Mouse (Mus musculus) cerebellum, adult 9-11 months (tissue): ENCODE results near the gene Ptov1.
A peak's percentile ranks its signal among the peaks of the same experiment; 100 is the strongest.

Source experiments
- DNase-seq: peaks from one replicate; pipeline ENCODE4 v3.0.0; 2022

Ptov1 gene

GRCm38 (mm10) chr7:44857905-44858304, 11.7 kb downstream of the Ptov1 start:
- peak; percentile 74 for DNase-seq

GRCm38 (mm10) chr7:44857042-44857552, 12.5 kb downstream of the Ptov1 start, which contains the start of gene Pnkp:
TSS of gene Pnkp (plus strand) at chr7:44857139.
- DNase-seq = peak; percentile 89

- DNase-seq = peak; percentile 52
These were observed 13.2 kb downstream of the Ptov1 start for GRCm38 (mm10) chr7:44856265-44856916.

- no peak for DNase-seq
These were observed 14.6 kb downstream of the Ptov1 start for GRCm38 (mm10) chr7:44855036-44855435.

GRCm38 (mm10) chr7:44854356-44855031, 15.1 kb downstream of the Ptov1 start:
- DNase-seq = peak; percentile 86

- peak; percentile 75 for DNase-seq
These were observed 15.8 kb downstream of the Ptov1 start for GRCm38 (mm10) chr7:44853596-44854355.

- DNase-seq = peak; percentile 68
These were observed 16.5 kb downstream of the Ptov1 start for GRCm38 (mm10) chr7:44853065-44853464.

GRCm38 (mm10) chr7:44852259-44853027, 17.1 kb downstream of the Ptov1 start:
- DNase-seq = peak; percentile 70

GRCm38 (mm10) chr7:44851625-44852234, 17.9 kb downstream of the Ptov1 start:
- peak; percentile 63 for DNase-seq

- peak; percentile 58 for DNase-seq
These were observed 18.6 kb downstream of the Ptov1 start for GRCm38 (mm10) chr7:44850789-44851624.

- no peak for DNase-seq
These were observed 19.4 kb downstream of the Ptov1 start for GRCm38 (mm10) chr7:44850146-44850545.

- DNase-seq = peak; percentile 95
These were observed 20.0 kb downstream of the Ptov1 start for GRCm38 (mm10) chr7:44849416-44850111.

GRCm38 (mm10) chr7:44848561-44849415, 20.8 kb downstream of the Ptov1 start, which contains the start of the genes Akt1s1 and Tbc1d17:
TSS of gene Akt1s1 (plus strand) at chr7:44848991.
TSS of gene Tbc1d17 (minus strand) at chr7:44849079.
- DNase-seq = peak; percentile 100

GRCm38 (mm10) chr7:44847772-44848171, 21.8 kb downstream of the Ptov1 start:
- peak; percentile 79 for DNase-seq

- DNase-seq = peak; percentile 73
These were observed 22.8 kb downstream of the Ptov1 start for GRCm38 (mm10) chr7:44846804-44847203.

GRCm38 (mm10) chr7:44845006-44845405, 24.6 kb downstream of the Ptov1 start:
- DNase-seq = peak; percentile 60

- no peak for DNase-seq
These were observed 27.6 kb downstream of the Ptov1 start for GRCm38 (mm10) chr7:44841825-44842463.

GRCm38 (mm10) chr7:44840426-44840825, 29.2 kb downstream of the Ptov1 start:
- no peak for DNase-seq
